Mouse (Mus musculus) spleen, adult 2 months (tissue): ENCODE measurements at regions not wholly inside any gene's neighbourhood (a gene's known extent, or its start where the extent isn't known, plus 50 kb on each side); places are given as distances from the start of the nearest gene placed in this dataset.

ENCODE experiments used
- CTCF ChIP-seq: fragments of 200-500 bp; IDR thresholded peaks from 2 replicates; pipeline ENCODE4 v1.5.1; 2011; ENCODE audit warnings: mild to moderate bottlenecking, inconsistent platforms; ENCODE audit not compliant: insufficient read depth, insufficient read length, insufficient replicate concordance; ENCODE audit errors: extremely low read depth
- POLR2A ChIP-seq: fragments of 200-500 bp; IDR thresholded peaks from 2 replicates; pipeline ENCODE4 v1.6.1; 2011; ENCODE audit warnings: low read depth, low read length, inconsistent platforms

DNA sequence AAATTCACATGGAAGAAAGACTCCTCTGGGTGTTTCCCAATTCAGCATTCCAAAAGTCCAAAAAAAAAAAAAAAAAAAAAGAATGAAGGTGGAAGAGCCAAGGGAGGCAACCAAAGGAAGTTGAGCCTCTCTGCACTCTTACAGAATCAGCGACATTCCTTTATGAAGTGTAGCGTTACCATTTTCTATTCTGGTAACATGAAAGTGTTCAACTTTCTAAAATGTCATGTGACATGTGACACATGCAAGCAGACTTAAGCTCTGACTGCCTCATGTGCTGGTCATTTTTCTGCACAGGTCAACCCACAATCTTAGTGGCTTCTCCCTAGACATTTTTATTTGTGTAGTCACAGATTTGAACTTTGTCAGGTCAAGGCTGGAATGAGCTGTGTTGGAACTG lies 133.5 kb upstream of the Foxa2 start:
- TF ChIP-seq CTCF (no peak), POLR2A (no peak)
